Mouse (Mus musculus) heart, embryonic 11.5 days (tissue): Measurements from ENCODE around the gene Ctbp2. TPM values are rescaled to one million over a fixed set of nuclear protein-coding genes. Genes with fewer than 3 reads are reported as not detected.

ENCODE experiments used
- ATAC-seq: fragments of 200-750 bp; cut with Nextera tagmentation; replicated peaks from 2 replicates; pipeline ENCODE4 v1.8.0; 2017; ENCODE audit warnings: moderate library complexity; ENCODE audit not compliant: insufficient number of reproducible peaks, low FRiP score, low TSS enrichment
- H3K27ac ChIP-seq: fragments of 300-500 bp; sonication (generic); 2 replicates; pipeline ENCODE4 v1.5.1; 2014; ENCODE audit warnings: mild to moderate bottlenecking, low read depth, low read length
- H3K27me3 ChIP-seq: fragments of 300-500 bp; sonication (generic); 2 replicates; pipeline ENCODE4 v1.6.1; 2014; ENCODE audit warnings: mild to moderate bottlenecking, low read length, mixed read lengths; ENCODE audit not compliant: control insufficient read depth, insufficient read depth
- H3K36me3 ChIP-seq: fragments of 300-500 bp; sonication (generic); 2 replicates; pipeline ENCODE4 v1.6.1; 2014; ENCODE audit warnings: mild to moderate bottlenecking, low read length, moderate library complexity, mixed read lengths; ENCODE audit not compliant: control insufficient read depth, insufficient read depth
- H3K4me1 ChIP-seq: fragments of 300-500 bp; sonication (generic); 2 replicates; pipeline ENCODE4 v1.6.1; 2014; ENCODE audit warnings: low read length; ENCODE audit not compliant: control insufficient read depth, insufficient read depth
- H3K4me2 ChIP-seq: fragments of 300-500 bp; sonication (generic); 2 replicates; pipeline ENCODE4 v1.6.1; 2014; ENCODE audit warnings: mild to moderate bottlenecking, moderate library complexity
- H3K4me3 ChIP-seq: fragments of 300-500 bp; sonication (generic); 2 replicates; pipeline ENCODE4 v1.5.1; 2014; ENCODE audit warnings: low read depth, low read length
- H3K9ac ChIP-seq: fragments of 300-500 bp; sonication (generic); 2 replicates; pipeline ENCODE4 v1.6.1; 2014; ENCODE audit warnings: mild to moderate bottlenecking, low read depth, low read length, moderate library complexity
- H3K9me3 ChIP-seq: fragments of 300-500 bp; sonication (generic); replicated peaks from 2 replicates; pipeline ENCODE4 v1.6.1; 2016; ENCODE audit warnings: low read length; ENCODE audit not compliant: control insufficient read depth
- WGBS: fragments of 180-500 bp; shearing (Covaris S2); extraction: QIAGEN DNeasy Blood & Tissue Kit; methylation state at CpG from one replicate; pipeline ENCODE4 v1.1.7; 2014; ENCODE audit not compliant: insufficient replicate concordance; 5-methylcytosine and 5-hydroxymethylcytosine counted together
- polyA plus RNA-seq: library from polyadenylated mRNA; unstranded; fragments of >200 nt; fragmentation: Nextera tagmentation; extraction: Ambion mirVana; gene quantifications from 2 replicates; pipeline ENCODE4 v1.2.1, GENCODE M21; 2014

Gene Ctbp2
- polyA plus RNA-seq, 1 experiment from 2014 or later: 62.7 TPM

DNA sequence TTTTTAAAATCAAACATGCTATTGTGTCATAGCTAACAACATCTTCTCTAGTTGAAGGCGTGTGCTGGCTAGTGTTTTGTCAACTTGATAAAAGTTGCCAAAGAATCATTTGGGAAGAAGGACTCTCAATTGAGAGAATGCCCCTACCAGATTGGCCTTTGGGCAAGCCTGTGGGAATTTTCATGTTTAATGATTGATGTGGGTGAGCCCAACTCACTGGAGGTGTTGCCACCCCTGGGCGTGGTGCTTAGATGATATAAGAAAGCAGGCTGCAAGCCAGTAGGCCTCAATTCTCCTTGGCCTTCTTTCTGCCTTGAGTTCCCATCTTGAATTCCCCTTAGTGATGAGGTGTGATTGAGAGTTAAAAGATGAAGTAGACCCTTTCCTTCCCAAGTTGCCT is 146.2 kb downstream of the Ctbp2 start:
- Histone ChIP-seq H3K9me3 (no peaks in the 10 kb centered on the region), H3K27me3 (no peaks in the 10 kb centered on the region), H3K4me1 (no peaks in the 10 kb centered on the region; the same call in 1 of the 2 replicates), H3K4me2 (no peak overlapping the region), H3K9ac (no peak overlapping the region), H3K4me3 (no peak overlapping the region), H3K27ac (no peak overlapping the region), H3K36me3 (peaks cover 15% of the 10 kb centered on the region)
- ATAC-seq: no peak
- WGBS: 90% methylated on average over 2 of the region's 2 CpGs

GRCm38 (mm10) chr7:132976079-132976478 is 148.1 kb downstream of the Ctbp2 start:
- whole genome bisulfite sequencing: 89% methylated on average over 2 of the region's 2 CpGs
- H3K9me3 ChIP-seq: no peaks in the 10 kb centered on the region

DNA sequence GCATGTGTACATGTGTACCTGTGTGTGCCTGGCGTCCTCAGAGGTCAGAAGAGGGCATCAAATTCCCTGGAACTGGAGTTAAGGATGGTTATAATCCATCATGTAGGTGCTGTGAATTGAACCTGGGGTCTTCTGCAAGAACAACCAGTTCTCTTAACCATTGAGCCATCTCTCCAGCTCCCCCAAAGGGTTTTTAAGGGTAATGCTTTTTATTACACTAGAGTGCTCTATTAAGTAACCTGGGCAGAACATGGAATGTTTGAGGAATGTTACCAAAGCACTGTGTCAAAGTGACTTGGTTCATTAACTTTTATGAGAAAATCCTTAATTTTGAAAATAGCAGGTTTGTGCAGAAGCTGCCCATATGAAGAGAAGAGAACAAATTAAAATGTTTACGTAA is 152.1 kb downstream of the Ctbp2 start:
- no peak overlapping the region for H3K9ac ChIP-seq
- 91% methylated on average over 2 of the region's 2 CpGs for WGBS
- H3K4me3 ChIP-seq: no peak overlapping the region
- H3K9me3 ChIP-seq: no peaks in the 10 kb centered on the region
- peaks cover 9% of the 10 kb centered on the region for H3K36me3 ChIP-seq
- H3K27me3 ChIP-seq: no peaks in the 10 kb centered on the region
- no peak for ATAC-seq
- no peak overlapping the region for H3K27ac ChIP-seq
- H3K4me1 ChIP-seq: no peaks in the 10 kb centered on the region
- H3K4me2 ChIP-seq: no peak overlapping the region

More at GRCm38 (mm10) chr7:132976079-132976478, 148.1 kb downstream of the Ctbp2 start:
- no peak overlapping the region for H3K9ac ChIP-seq
- H3K36me3 ChIP-seq: peaks cover 11% of the 10 kb centered on the region
- no peak overlapping the region for H3K4me3 ChIP-seq
- H3K4me2 ChIP-seq: no peak overlapping the region
- no peak overlapping the region for H3K27ac ChIP-seq
- no peaks in the 10 kb centered on the region for H3K4me1 ChIP-seq
- H3K27me3 ChIP-seq: no peaks in the 10 kb centered on the region
- ATAC-seq: no peak

GRCm38 (mm10) chr7:132965707-132966106 is 158.4 kb downstream of the Ctbp2 start:
- WGBS: 81% methylated on average over 2 of the region's 2 CpGs

GRCm38 (mm10) chr7:132964395-132964794 is 159.8 kb downstream of the Ctbp2 start:
- Histone ChIP-seq H3K9me3 (no peaks in the 10 kb centered on the region), H3K4me1 (no peaks in the 10 kb centered on the region), H3K27ac (no peak overlapping the region), H3K27me3 (no peaks in the 10 kb centered on the region), H3K36me3 (no peaks in the 10 kb centered on the region), H3K4me3 (no peak overlapping the region), H3K9ac (no peak overlapping the region), H3K4me2 (no peak overlapping the region)
- 91% methylated on average over 3 of the region's 3 CpGs for WGBS
- no peak for ATAC-seq

More at GRCm38 (mm10) chr7:132965707-132966106, 158.4 kb downstream of the Ctbp2 start:
- Histone ChIP-seq H3K9me3 (no peaks in the 10 kb centered on the region), H3K27me3 (no peaks in the 10 kb centered on the region), H3K9ac (no peak overlapping the region), H3K4me2 (no peak overlapping the region), H3K36me3 (no peaks in the 10 kb centered on the region), H3K27ac (no peak overlapping the region), H3K4me1 (no peaks in the 10 kb centered on the region), H3K4me3 (no peak overlapping the region)
- ATAC-seq: no peak

DNA sequence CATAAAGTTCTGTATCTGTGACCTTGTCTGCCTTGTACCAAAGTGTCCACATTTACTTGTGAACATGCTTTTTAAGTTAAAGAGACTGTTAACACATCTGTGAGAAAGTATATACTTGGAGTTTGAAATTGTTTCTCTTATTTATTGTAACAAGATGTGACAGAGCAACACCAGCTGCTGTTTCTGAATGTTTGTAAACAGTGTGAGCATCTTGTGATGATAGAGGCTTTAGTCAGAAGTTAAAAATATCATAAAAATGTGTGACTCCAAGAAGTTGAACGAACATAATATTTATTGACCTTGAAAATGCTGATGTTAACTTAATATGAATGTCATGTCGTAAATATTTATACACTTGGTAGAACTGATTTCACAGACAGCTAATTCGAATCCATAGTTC is 173.5 kb downstream of the Ctbp2 start:
- H3K27me3 ChIP-seq: no peaks in the 10 kb centered on the region
- no peaks in the 10 kb centered on the region for H3K9me3 ChIP-seq
- no peak overlapping the region for H3K27ac ChIP-seq
- H3K4me3 ChIP-seq: no peak overlapping the region
- WGBS: 93% methylated on average over 3 of the region's 3 CpGs
- no peak overlapping the region for H3K4me2 ChIP-seq
- no peaks in the 10 kb centered on the region for H3K36me3 ChIP-seq
- no peak overlapping the region for H3K9ac ChIP-seq
- H3K4me1 ChIP-seq: no peaks in the 10 kb centered on the region
- ATAC-seq: no peak

DNA sequence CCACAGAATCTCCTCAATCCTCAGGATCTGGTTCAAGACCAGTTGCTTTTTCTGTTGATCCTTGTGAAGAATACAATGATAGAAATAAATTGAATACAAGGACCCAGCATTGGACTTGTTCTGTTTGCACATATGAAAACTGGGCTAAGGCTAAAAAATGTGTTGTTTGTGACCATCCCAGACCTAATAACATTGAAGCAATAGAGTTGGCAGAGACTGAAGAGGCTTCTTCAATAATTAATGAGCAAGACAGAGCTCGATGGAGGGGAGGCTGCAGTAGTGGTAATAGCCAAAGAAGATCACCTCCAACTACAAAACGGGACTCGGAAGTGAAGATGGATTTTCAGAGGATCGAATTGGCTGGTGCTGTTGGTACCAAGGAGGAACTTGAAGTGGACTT is 174.2 kb downstream of the Ctbp2 start:
- WGBS: 85% methylated on average over 4 of the region's 4 CpGs
- no peak overlapping the region for H3K27ac ChIP-seq

DNA sequence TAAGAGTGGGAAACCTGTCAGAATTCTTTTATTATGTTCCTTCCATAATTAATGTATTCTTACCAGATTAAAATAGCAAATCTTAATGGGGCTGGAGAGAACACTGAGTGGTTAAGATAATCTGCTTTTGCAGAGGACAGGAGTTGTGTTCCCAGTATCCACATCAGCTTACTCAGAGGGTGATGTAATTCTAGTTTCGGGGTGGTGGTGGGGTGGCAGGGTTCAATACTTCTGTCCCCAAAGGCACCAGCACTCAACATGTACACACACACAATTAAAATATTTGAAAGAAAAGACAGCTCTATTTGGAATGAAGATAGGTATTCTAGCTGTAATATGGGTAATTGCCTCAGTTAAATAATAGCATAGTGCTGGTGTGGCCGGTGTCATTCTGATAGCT is 183.6 kb downstream of the Ctbp2 start:
- Histone ChIP-seq H3K4me2 (no peak overlapping the region), H3K27me3 (no peaks in the 10 kb centered on the region), H3K4me1 (peaks cover 7% of the 10 kb centered on the region; the same call in 1 of the 2 replicates), H3K4me3 (no peak overlapping the region), H3K27ac (no peak overlapping the region), H3K9me3 (no peaks in the 10 kb centered on the region), H3K9ac (no peak overlapping the region), H3K36me3 (no peaks in the 10 kb centered on the region)
- ATAC-seq: no peak
- WGBS: 87% methylated on average over 2 of the region's 2 CpGs

More for the DNA sequence above, 174.2 kb downstream of the Ctbp2 start:
- Histone ChIP-seq H3K9ac (no peak overlapping the region), H3K9me3 (no peaks in the 10 kb centered on the region), H3K36me3 (no peaks in the 10 kb centered on the region), H3K4me2 (no peak overlapping the region), H3K27me3 (no peaks in the 10 kb centered on the region), H3K4me3 (no peak overlapping the region), H3K4me1 (no peaks in the 10 kb centered on the region)
- no peak for ATAC-seq

GRCm38 (mm10) chr7:132939118-132939517 is 185.0 kb downstream of the Ctbp2 start:
- no peaks in the 10 kb centered on the region for H3K36me3 ChIP-seq
- H3K4me2 ChIP-seq: no peak overlapping the region
- WGBS: 88% methylated on average over 2 of the region's 2 CpGs
- no peaks in the 10 kb centered on the region for H3K27me3 ChIP-seq
- ATAC-seq: no peak
- no peak overlapping the region for H3K9ac ChIP-seq
- H3K4me3 ChIP-seq: no peak overlapping the region
- H3K9me3 ChIP-seq: no peaks in the 10 kb centered on the region
- H3K27ac ChIP-seq: no peak overlapping the region
- H3K4me1 ChIP-seq: peaks cover 7% of the 10 kb centered on the region; the same call in 1 of the 2 replicates
